10 mouse cellular contexts compared by ENCODE assay signal in genomic region chr9:30314355-30315171, GRCm38 (mm10).
DNase-seq lines count a peak whose midpoint lies in the region; ATAC-seq lines count a peak whose summit lies in the region.
"Had no signal": no experiment of that assay in that cellular context is flagged by ENCODE, and none has a peak within 500 bp of the region (broad histone marks: within the 10 kb centered on the region; RNA-seq: fewer than 3 reads in every experiment).

No protein-coding gene starts in this region.

- DNase-seq in layer of hippocampus, adult 11-12 months (ENCODE audit: low spot score): peak; percentile 5
- DNase-seq in layer of hippocampus, adult 9-10 months (ENCODE audit: low spot score): no peak
- DNase-seq in adrenal gland, postnatal 25 days: peak; percentile 65
- peak; percentile 11 for DNase-seq in heart, adult 8-10 months (ENCODE audit: low spot score)
- DNase-seq in kidney, adult 9 months: peak; percentile 6
- no peak for DNase-seq in cerebellum, adult 9-11 months

- peaks cover 9% of the 10 kb centered on the region for H3K4me1 ChIP-seq in midbrain, embryonic 16.5 days (ENCODE audit: control insufficient read depth, insufficient read depth, low read length)
- H3K4me1 ChIP-seq: megakaryocyte, embryonic 14.5 days had no signal

- 53% methylated on average over 15 of the region's 15 CpGs for WGBS in midbrain, embryonic 16.5 days

- no peak overlapping the region for H3K4me3 ChIP-seq in midbrain, embryonic 16.5 days (ENCODE audit: low read depth, low read length)
- H3K4me3 ChIP-seq: erythroblast, embryonic 14.5 days; megakaryocyte, embryonic 14.5 days had no signal

- peak overlapping the region; percentile 47; the same call in 1 of the 2 replicates for H3K27ac ChIP-seq in midbrain, embryonic 16.5 days (ENCODE audit: low read length)

- 0 out of 2 replicates have a peak overlapping the region, but pooled peaks have one; percentile 21 for H3K4me2 ChIP-seq in midbrain, embryonic 16.5 days (ENCODE audit: low read length)

- no peak overlapping the region for H3K9ac ChIP-seq in midbrain, embryonic 16.5 days (ENCODE audit: low read depth, low read length)

- no peaks in the 10 kb centered on the region for H3K36me3 ChIP-seq in midbrain, embryonic 16.5 days (ENCODE audit: control insufficient read depth, insufficient read depth, low read length)

- peak; percentile 86 for ATAC-seq in midbrain, embryonic 16.5 days
- no peak for ATAC-seq in megakaryocyte, adult 5-6 weeks (ENCODE audit: poor library complexity, severe bottlenecking)

- no peaks in the 10 kb centered on the region for H3K27me3 ChIP-seq in midbrain, embryonic 16.5 days (ENCODE audit: control insufficient read depth, insufficient read depth, low read depth, low read length)
- H3K27me3 ChIP-seq: megakaryocyte, embryonic 14.5 days had no signal

- H3K9me3 ChIP-seq in midbrain, embryonic 16.5 days (replicated peaks; ENCODE audit: control insufficient read depth, low read length, poor library complexity, severe bottlenecking): no peaks in the 10 kb centered on the region

Comparison
In these comparisons a context has a peak if more than half of its experiments do, and no peak if none do; other contexts are left out.
1. DNase-seq: peak in layer of hippocampus, adult 11-12 months (single experiment), adrenal gland, postnatal 25 days (single experiment), heart, adult 8-10 months (single experiment) and kidney, adult 9 months (single experiment); none in layer of hippocampus, adult 9-10 months (single experiment) and cerebellum, adult 9-11 months (single experiment).